Mouse (Mus musculus): ENCODE results near the gene Ace2. TPM values are rescaled to one million over a fixed set of nuclear protein-coding genes. Genes with fewer than 3 reads are reported as not detected.

The Ace2 gene
- polyA plus RNA-seq (2012; rRNA removed) = 74.9 and 171 TPM in 2 replicates

DNA sequence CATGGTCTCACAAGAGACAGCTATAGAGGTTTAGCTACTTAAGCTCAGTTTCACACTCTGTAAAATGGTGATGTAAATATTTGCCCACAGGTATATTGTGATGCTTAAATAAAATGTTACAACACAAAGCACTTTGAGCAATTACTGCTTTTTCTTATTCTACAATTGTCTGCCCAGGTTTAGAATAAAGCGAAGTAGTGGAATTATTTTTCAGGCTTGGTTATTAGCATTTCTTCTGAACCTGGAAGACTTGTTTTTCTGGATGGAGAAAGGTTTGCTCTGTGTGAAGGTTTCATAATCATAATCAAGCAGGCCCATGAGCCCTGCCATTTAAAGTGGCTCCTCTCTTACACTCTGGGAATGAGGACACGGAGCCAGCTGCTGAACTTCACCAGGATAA, at the start of gene Ace2:
TSS of gene Ace2 (plus strand) at position 301 of the 400 bp plus-strand sequence.
- no peak for DNase-seq (ENCODE audit: low read depth, low spot score)
- WGBS = 93% methylated on average over 2 of the region's 2 CpGs

DNA sequence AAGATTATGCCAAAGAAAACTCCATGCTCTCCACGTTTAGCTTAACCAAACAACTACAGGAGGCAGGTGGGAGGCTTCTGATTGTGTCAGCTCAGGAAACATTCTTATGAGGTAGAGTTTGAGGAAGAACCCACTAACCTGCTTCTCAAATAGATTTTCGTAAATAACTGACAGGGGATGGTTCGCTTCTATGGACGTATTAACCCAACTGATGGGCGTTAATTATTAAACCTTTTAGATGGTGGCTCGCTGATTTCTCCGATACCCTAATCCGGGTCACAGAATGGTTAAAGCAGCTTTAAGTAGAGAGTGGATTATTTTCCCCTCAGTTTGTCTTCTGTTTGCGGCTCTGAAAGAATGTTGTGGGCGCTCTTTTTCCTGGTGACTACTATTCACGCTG, 49.2 kb upstream of the Ace2 start:
- DNase-seq (ENCODE audit: low read depth, low spot score) = no peak
- WGBS = 65% methylated on average over 11 of the region's 11 CpGs

DNA sequence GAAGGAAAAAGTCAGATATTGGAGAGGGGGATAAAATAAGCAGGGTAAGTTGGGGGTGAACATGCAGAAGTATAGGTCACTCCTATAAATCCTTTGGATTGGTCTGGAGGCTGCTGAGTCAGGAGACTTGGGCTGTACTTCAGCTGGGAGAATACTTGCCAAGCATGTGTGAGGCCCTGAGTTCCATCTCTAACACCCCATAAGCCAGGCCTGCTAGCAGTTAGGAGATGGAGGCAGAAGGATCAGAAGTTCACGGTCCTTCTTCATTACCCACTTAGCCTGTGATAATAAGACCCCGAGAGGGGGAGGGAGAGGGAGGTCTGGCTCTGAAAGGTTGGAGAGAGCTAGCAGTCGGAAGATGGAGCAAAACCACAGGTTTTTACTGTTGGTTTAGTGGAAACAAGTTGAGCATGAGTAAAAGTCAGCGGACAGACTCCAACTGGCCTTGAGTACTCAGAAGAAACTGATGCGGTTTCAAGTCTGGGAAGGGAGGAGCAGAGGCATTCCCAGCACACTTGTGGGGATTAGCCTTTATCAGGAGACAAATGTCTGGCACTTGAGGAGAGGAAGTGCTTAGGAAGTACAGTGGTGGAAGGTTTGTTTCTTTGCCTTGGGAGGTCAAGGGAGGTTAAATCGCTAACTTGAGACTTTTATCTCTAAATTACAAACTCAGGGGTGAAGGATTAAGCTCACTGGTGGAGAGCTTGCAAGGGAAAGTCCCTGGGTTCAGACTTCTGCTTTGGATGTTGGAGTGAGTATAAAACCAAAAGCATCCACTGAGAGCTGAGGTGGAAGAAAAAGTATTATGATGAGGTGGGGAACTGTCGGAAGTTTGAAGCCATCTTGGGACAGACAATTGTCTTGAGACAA, 46.6 kb upstream of the Ace2 start:
- no peak for DNase-seq (ENCODE audit: low read depth, low spot score)
- WGBS = 63% methylated on average over 7 of the region's 7 CpGs

DNA sequence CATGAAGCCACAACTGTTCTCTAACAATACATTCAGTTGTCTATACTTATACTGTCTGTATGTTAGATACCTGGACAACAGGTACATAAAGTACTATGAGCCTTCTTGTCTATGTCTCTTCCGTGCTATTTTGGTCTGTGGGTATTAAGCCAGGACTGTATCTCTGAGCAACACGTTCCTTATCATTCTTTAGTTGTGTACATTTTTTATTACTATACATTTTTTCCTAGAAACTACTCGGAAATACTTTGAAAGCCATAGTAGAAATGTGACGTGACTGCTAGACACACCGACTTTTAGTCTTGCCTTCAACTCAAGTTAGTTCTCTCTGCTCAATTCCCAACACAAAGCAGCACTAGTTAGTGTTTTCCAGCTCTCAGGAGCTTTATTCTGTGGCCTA, 45.7 kb upstream of the Ace2 start:
- no peak for DNase-seq (ENCODE audit: low read depth, low spot score)
- 78% methylated on average over 5 of the region's 5 CpGs for WGBS

DNA sequence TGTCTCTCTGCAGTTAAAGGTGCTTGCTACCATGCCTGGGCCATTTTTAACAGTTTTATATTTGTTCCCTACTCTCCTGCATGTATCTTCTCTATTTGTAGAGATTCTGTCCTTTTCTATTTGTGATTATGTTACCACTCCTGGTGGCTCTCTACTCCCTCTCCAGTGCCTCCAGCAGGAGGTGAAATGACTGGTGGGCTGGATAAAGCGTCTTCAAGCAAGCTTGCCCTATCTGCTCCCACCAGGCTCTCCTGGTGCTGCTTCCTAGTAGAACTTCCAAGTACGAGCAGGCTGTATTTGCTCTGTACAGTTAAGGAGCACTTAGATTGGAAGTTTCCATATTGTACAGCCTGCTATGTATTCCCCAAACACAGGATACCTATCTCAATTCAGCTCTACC, 43.3 kb upstream of the Ace2 start:
- 81% methylated on average over 2 of the region's 2 CpGs for WGBS
- DNase-seq (ENCODE audit: low read depth, low spot score) = no peak

DNA sequence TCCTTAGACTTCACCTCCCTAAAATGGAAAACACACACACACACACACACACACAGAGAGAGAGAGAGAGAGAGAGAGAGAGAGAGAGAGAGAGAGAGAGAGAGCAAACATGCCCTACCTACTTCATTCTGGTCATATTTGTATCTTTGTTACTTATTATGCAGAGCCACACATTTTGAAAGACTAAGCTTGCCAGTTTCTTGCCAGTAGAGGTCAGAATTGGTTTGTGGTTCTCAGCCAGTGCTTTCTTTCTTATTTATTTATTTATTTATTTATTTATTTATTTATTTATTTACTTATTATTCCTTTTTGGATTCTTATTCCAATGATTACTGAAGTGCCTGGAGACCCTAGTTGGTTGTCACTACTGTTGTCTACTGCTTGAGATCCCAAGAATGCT, 37.6 kb upstream of the Ace2 start:
- no peak for DNase-seq (ENCODE audit: low read depth, low spot score)

DNA sequence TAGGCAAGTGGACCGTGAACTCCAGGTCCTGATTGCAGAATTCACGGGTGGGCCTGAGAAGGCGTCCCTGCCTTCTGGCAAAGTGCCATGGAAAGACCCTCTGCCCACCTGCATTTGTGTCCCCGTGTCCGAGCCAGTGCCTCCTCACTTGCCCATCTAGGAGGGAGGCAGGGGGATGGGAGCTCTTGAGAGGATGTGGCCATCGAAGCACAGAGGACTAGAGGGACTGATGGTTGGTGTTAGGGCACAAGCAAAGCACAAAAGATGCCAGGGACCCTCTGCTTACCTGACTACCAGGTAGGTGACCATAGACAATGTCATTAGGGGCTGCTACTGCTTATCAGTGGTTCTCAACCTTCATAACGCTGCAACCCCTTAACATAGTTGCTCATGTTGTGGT, 36.9 kb upstream of the Ace2 start:
- DNase-seq (ENCODE audit: low read depth, low spot score) = no peak
- 84% methylated on average over 7 of the region's 7 CpGs for WGBS

DNA sequence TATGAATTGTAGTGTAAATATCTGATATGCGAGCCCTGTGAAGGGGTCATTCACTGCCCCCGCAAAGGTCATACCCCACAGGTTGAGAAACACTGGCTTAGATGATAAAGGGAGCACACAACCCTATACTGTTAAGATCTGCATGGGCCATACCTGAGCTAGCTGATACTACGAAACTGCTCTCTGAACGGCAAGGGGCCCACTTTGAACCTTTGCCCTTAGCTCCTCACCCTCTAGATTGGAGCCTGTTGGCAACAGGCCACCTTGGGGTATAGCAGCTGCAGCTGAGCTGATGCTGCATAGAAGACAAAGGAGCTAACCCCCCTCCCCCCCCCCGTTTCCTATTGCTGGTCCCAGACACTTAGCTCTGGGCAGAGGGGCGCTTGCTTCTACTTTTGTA, 36.5 kb upstream of the Ace2 start:
- 50% methylated on average over 6 of the region's 6 CpGs for WGBS
- no peak for DNase-seq (ENCODE audit: low read depth, low spot score)

DNA sequence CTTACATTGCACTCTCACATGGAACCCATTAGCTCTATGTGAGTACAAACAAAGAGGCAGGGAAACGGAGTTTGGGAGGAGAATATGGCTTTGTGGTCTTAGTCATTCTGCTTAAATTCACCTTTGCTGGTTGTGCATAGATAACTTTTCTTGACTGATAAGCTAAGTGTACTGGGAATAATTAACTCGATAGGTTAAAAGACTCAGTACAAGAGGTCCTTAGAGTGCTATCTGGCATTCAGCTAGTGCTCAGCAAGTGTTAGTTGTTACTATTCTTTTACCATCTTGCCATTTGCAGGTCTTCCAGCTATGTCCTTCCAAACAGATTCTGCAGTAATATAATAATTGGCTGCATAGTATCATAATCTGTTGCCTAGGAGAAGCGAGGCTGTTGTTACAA, 28.0 kb upstream of the Ace2 start:
- no peak for DNase-seq (ENCODE audit: low read depth, low spot score)
- WGBS = 69% methylated on average over 3 of the region's 3 CpGs

DNA sequence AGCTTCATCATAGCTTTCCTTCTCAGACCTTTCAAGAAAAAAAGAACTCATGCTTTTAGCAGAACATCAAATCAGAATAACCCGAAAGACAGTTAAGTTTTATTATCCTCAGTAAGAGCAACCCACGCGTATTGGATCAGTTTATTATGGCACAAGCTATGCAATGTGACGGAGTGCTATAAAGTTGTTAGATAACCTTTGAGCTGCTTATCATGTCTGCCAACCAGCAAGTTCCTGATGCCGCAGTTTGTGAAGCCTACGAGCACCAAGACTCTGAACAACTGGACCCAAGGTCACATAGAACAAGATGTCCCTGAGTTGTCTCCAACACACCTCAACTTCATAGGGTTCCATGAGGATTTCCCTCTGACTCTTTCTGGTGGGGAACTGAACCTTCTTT, 25.4 kb upstream of the Ace2 start:
- 42% methylated on average over 6 of the region's 6 CpGs for WGBS
- peak; percentile 33 for DNase-seq (ENCODE audit: low read depth, low spot score)

DNA sequence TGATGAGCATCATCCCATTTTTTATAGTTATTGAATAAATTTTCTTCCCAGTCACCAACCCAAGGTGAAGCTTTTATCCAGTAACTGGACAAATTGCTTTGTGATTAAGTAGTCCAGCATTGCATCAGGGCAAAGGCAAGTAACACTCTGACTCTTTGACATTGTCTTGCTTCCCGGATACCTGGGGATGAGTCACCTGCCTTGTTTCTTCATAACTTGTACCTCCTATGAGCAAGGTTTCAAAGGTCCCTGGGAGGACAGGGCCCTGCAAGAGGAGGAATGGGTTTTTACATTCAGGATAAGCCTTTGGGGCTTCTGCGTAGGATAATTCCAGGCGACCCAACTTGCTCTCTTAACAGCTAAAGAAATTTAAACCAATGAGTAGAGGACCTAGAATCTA, 15.2 kb upstream of the Ace2 start:
- DNase-seq (ENCODE audit: low read depth, low spot score) = no peak
- WGBS = 90% methylated on average over 3 of the region's 3 CpGs

DNA sequence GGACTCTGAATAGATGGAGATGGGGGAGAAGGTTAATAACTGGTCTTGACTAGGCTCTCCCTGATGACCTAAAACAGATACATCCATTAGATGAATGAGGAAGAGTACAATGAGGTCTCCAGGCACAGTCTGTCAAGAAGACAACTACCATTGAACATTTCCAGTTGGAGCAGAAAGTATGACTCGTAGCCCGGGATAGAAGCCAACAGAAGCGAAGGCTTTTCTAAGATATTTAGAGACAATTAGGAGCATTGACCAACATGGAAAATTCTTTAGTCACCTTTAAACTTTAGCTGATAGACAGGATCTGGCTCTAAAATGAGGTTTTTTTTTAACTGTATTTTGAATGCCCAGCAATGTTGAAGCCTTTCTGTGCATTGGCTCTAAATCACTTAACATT, 5.6 kb upstream of the Ace2 start:
- DNase-seq (ENCODE audit: low read depth, low spot score) = no peak
- WGBS = 73% methylated on average over 3 of the region's 3 CpGs

DNA sequence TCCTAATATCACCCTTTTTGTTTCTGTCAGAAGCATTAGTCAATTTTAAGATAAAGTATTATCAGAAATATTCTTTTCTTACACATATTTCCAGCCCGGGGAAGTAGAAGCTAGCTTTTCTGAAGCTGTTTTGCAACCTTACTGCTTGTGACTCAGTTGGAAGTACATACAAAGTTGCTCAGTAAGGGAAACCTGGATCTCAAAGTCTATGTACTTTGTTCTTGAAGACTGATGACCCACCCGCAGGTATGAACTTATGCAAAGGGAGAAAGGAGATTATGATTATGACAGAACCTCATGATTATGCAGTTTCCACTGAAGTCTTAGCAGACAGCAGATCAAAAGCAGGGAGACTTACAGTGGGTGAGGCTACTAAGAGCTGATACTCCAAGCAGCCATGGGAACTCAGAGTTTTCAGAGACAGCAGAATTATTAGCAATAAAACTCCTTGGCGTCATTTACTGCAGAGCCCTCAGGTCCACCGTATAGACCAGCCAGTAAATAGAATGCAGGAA, 3.8 kb upstream of the Ace2 start:
- 65% methylated on average over 4 of the region's 4 CpGs for WGBS
- DNase-seq (ENCODE audit: low read depth, low spot score) = no peak

DNA sequence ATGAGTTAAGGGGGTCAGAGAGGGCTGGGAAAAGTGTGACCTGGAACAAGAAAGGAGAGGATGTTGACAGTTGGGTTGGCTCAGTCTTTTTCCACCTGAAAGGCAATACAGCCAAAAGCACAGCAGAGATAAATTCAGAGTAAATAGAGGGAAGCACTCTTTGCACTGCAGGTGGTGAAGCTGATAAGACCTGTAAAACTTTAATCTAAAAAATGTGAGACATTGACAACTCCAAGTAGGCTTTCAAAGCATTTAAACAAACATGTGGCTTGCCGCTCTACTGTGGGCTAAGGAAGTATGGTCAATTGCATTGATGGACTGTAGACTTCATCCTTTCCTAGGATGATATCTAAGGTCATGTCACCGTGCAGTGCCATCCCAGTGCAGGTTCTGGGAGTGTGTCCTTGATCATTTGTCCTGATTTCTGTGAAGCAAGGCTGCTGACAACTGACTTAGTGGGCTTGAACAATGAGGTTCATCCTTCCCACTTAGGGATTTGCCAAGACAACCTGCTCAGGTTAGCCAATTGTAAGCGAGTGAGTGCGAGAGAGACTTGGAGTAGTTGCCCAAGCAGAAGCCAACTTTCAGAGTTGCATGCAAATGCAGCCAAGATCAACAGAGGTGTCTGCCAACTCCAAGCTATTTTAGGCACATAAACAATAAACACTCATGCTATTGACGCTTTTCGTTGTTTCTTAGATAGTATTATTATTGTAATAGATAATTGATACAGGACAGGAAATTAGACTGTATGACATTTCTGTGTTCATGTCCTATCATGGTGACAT, 6.5 kb downstream of the Ace2 start:
- DNase-seq (ENCODE audit: low read depth, low spot score) = no peak
- 45% methylated on average over 6 of the region's 6 CpGs for WGBS

DNA sequence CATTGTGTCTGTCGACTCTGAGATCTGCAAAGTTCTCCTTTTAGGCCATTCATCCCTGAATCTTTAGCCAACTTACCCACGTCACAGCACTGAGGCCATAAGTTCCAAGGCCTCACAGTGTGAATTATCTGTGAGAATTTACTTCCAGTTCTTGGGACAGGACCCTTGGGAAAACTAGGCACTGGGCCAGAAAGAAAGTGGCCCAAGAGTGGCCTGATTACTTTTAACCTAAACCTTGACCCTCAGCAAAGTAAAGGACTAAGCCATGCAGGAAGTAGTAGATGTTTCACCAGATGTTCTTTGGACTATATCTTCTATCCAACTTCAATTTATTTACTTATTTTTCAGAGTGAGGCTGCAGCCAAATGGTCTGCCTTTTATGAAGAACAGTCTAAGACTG, 13.6 kb downstream of the Ace2 start:
- 51% methylated on average over 2 of the region's 2 CpGs for WGBS
- no peak for DNase-seq (ENCODE audit: low read depth, low spot score)

DNA sequence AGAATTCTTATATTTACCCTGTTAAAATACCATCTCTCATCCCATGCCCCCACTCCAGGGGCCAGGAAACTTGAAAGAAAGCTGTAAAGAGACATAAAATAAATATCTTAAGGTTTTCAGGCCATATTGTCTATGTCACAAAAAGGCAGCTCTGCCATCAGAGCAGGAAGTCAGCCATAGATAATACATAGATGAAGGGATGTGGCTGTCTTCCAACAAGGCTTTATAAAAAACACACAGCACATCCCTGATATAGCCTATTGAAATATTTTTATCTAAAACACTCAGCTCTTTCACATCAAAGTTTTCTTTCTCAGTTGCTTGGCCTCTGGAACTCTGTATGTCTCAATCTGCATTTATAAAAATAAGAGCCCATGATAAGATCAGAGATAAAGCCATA, 14.5 kb downstream of the Ace2 start:
- DNase-seq (ENCODE audit: low read depth, low spot score) = no peak

DNA sequence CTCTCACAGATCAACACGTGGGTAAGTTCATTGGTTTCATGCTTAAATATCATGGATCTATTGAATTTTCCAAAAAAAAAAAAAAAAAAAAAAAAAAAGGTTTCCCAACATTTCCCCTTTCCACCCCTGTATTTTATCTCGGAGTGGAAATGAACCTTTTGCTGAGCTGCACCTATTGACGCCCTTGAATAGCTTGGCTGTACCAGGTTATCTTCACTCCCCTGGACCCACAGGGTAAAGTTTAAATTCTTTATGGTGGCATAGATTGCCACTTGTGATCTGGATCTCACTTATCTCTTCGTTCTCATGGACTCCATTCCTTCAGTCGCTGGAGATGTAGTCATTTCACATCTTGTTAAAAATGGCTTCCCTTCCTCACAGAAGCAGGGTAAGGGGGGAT, 15.5 kb downstream of the Ace2 start:
- 82% methylated on average over 5 of the region's 5 CpGs for WGBS
- DNase-seq (ENCODE audit: low read depth, low spot score) = no peak

DNA sequence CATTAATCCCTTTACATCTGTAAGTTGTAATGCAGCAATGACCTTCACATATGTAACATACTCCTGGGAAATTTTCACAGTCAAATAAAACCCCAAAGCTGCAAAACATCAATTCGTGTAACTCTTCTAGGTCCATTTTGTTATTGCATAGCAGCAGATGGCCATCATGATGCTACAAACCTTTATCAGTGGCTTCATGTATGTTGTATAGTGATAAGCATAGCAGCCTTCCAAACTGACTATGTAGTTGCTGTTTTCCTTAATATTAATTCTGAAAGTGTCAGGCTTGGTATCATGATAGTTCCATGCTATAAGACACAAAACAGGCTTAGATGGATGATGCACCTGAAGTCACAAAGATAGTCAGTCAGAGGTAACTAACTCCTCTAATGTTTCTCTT, 25.5 kb downstream of the Ace2 start:
- no peak for DNase-seq (ENCODE audit: low read depth, low spot score)
- WGBS = 83% methylated on average over 1 of the region's 1 CpGs

DNA sequence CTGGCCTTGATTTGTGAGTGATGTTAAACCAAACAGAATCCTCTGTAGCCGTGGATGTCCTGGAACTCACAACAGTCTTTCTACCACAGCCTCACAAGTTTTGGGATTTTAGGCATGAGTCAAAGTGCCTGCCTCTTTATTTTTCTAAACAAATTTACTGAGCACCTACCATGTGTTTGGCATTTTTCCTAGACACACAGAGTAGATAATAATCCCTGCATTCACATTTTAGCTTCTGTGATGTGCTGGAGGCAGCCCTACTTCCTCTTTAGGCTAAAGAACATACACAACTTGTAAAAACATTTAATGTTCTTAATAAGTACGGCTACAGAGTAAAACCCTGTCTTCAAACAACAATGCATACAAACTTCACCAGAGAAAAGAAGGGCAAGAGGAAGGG, 31.9 kb downstream of the Ace2 start:
- 51% methylated on average over 2 of the region's 2 CpGs for WGBS
- no peak for DNase-seq (ENCODE audit: low read depth, low spot score)

DNA sequence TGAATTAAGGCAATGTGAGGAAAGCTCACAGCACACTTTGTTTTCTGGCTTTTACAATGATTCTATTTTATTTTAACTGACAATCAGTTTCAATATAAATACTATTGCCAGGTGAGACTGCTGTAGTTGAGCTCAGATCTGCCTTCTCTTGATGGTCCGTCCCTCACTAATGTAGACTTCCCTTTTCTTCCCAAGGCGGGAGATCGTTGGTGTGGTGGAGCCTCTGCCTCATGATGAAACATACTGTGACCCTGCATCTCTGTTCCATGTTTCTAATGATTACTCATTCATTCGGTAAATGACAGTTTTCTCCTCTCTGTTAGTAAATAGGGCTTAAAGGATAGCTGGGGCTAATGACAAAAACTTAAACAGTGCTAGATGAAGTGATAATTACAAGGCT, 34.7 kb downstream of the Ace2 start:
- 78% methylated on average over 4 of the region's 4 CpGs for WGBS

DNA sequence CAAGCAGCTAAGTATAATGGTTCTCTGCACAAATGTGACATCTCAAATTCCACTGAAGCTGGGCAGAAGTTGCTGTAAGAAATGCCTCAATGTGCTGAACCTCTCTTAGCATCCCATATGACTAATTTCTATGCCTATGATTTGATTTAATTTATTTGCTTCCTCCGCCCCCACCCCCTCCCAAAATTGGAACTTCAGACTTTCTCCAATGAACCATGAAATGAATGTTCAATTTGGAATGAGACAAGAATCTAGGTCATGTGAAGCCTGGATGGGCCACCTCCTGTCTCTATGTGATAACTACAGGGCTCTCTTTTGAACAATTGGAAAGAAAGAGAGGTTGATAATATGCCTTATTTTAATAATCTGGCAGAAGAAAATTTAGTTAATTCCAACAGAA, 36.2 kb downstream of the Ace2 start:
- WGBS = 86% methylated on average over 1 of the region's 1 CpGs
- no peak for DNase-seq (ENCODE audit: low read depth, low spot score)

More for the DNA sequence above, 34.7 kb downstream of the Ace2 start:
- no peak for DNase-seq (ENCODE audit: low read depth, low spot score)
